Mouse (Mus musculus) heart, adult 8-10 months (tissue): ENCODE measurements around the gene Mgat5. TPM values are rescaled to one million over a fixed set of nuclear protein-coding genes. Genes with fewer than 3 reads are reported as not detected.

Experiments
- DNase-seq: peaks from one replicate; pipeline ENCODE4 v3.0.0; 2022; ENCODE audit warnings: low spot score
- total RNA-seq, 4 experiments: library from RNA; stranded (reverse); gene quantifications; 2 replicates each; pipeline ENCODE4 v1.2.4; 2022

Mgat5 gene
- total RNA-seq, 4 experiments from 2014 or later = 11.8 to 15.5 (median 15.1) TPM

DNA sequence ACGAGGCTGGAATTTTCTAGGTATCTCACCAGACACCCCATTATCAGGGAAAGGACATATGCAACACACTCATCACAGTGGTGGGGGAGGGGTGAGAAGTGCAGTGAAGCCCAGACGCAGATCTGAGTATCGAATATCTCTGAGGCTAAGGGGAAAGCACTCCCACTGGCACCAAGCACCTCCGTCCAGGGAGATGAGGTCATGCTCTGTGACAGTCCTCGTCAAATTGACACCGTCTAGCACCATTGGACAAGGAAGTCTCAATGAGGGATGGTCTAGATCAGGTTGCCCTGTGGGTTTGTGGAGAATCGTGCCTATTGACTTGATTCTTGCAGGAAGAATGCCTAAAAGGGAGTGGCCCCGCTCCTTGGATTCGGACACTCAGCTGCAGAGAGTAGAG, 293.9 kb downstream of the Mgat5 start:
- DNase-seq = no peak

DNA sequence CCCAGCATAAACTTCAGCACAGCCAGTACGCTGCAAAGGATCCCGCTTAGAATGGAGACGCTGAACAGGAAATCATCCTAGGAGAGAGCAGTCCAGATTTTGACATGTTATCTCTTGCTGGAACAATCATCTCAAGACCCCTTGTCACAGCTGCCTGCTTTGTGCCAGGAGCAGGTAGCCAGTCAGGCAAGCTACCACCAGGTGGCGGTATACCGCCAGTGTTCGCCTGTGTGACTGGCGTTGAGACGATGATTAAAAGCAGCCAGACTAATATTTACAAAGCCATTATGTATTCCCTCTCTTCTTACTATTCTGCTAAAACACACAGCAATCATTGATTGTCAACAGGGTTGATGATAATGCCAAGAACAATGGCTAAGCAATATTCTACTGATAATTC, 295.4 kb downstream of the Mgat5 start:
- DNase-seq = peak; percentile 60

DNA sequence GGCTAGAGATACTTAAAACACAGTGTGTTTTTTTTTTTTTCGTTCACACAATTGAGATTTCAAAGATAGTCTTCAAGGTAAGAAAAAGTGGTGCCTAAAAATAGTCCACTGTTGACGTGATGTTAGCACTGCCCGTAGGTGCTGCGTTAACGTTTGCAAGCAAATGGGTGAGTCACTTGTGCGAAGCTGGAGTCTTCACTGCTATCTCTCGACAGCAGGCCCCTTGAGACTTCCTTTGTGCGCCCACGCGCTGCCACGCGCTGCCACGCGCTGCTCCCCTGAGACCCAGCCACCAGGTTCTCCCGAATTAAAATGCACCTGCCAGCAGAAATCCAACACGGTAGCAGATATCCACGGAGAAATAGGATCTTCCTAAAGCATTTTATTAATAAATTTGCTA, 295.9 kb downstream of the Mgat5 start:
- no peak for DNase-seq

DNA sequence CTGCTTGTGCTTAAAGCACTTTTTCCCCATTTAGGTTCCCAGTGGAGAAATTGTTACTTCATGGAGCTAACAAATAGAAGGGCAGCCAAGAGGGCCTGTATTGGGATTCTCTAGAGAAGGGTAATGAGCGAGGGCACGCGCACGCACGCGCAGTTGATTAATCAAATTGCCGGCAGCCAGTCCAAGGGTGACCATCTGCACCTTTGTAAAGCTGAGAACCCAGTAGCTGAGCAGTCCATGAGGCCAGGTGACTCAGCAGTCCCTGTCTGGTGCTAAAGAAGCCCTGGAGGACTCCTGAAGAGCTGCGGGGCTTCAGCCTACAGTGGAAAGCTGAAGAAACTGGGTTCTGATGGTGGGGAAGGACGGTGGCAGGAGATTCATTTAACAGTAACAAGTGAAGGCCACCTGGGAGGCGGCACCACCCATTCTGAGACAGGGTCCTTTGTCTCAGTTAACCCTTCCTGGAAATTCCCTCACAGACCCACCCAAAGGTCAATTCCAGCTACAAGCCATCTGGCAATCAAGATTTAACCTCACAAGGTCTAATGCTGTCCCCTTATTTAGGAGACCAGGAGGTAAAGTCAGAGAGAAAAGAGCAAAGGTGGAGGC, 302.3 kb downstream of the Mgat5 start:
- DNase-seq = no peak

DNA sequence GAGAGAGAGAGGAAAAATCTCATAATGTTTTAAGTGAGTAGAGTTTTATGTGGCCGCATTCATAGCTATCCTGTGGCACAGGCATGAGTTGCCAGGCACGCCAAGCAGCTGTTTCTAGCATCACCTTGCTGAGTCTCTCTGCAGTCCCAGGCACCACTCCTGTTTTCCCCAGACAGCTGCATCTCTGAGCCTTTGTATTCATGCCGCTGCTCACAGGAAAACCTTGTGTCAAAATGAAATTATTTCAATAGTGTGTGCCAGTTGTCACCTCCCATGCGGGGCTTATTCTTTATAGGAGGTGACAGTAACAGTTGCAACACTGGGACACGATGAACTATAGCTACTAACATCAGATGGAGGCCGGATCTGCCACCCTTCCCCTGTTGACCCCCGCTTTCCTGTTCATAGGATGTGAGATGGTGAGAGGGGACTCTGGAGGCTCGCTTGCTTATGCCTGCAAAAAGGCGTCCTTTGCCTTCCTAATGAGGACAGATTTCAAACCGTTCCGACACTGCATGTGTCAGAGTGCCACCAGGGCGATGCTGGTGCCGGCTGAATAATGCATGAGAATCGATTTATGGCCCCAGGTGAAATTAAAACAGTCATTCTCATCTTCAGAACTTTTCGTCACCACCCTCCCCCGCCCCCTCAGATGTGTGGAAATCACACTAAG, 303.4 kb downstream of the Mgat5 start:
- no peak for DNase-seq

DNA sequence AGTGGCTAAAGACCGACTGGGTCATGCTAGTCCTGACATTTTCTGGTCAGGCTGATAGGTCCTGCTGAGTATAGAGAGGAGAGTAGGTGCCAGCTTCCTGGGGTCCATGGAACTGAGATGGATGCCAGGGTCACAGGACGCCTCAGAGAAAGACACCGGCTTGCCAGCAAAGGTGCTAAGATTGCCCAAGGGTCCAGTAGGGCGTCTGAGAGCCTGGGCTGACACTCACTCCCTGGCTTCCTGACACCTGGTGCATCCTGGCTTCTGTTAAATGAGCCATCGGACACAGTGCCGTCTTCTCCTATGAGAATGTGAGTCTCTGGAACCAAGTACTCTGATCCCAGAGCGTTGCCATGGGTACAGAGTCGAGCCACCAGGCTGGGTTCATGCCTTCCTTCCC, 304.1 kb downstream of the Mgat5 start:
- DNase-seq = no peak

DNA sequence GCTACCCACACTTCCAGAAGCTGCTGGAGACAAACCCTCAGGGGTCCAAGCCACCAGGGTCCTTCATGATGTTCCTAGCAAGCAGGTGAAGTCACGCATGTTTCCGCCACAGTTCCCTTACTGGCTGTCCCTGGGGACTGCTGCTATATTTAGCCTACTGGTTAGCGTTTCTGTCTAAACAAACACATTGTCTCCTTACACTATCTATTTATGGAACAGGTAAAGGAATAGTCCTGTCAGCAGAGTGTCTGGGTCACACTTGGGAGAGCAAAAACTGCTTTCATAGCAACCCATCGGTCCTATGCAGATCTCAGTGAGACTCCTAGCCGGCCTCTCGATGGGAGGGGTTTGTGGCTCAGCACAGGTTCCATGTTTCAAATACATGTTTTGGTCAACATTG, 306.5 kb downstream of the Mgat5 start:
- DNase-seq = peak; percentile 7

DNA sequence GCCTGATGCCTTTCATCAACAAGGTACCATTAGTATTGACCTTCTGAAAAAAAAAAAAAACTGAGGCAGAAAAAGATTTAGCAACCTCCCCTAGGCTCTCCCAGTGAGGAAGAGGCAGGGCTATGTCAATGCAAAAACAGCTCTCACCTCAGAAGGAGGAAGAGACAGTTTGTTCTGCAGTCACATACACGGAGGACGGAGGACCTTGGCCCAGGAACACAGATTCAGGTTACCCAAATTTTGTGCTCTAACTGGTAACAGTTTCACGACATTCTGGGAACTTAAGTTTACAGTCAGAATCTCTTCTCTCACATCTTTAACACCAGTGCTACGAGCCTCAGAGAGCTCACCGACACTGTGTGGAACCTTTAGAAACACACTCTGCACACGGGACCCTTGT, 307.9 kb downstream of the Mgat5 start:
- no peak for DNase-seq

DNA sequence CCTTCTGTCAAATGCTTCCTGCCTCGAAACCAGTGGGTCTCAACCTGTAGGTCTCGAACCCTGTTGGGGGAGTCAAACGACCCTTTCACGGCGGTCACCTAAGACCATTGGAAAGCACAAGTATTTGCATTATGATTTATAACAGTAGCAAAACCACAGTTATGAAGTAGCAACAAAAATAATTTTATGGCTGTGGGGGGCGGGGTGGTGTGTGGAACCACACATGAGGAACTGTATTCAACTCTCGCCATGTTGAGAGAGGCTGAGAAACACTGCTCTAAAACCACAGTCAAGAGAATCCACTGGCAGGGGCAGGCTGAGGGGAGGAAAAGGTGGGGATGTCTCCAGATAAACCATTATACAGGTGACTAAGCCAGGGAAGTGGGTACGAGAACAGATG, 308.3 kb downstream of the Mgat5 start:
- DNase-seq = no peak

DNA sequence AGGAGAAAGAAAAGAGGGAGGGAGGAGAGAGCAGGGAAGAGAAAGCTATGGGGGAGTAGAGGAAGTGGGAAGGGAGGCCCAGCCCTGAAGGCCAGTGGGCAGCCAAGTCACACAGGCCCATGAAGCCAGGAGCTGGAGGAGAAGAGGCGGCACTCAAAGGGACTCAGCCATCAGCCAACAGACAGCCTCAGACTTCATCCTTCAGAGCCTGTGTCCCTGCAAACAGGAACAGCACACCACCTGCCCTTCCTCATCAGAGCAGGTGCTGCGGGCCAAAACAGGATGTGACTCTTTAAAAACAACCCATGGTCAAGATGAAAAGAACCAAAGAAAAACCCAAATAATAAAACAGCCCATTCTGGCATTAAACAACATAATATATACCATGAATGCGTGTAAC, 308.8 kb downstream of the Mgat5 start:
- DNase-seq = no peak

DNA sequence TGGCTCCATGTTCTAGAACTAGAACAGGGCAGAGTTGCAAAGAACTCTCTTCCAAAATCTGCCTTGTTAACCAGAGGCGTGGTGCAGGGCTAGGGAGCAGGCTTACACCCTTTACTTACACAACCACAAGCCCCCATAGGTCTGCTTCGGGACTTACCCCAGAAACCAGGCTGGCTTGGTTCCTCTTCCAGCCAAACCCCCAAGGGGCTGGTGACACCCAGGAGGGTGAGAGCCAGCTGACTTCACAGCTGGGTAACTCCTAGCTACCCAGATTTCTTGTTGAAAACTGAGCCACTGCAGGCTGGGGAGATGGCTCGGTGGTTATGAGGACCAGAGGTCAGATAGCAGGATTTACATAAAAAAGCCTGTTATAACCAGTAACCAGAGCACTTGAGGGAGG, 309.7 kb downstream of the Mgat5 start:
- no peak for DNase-seq

DNA sequence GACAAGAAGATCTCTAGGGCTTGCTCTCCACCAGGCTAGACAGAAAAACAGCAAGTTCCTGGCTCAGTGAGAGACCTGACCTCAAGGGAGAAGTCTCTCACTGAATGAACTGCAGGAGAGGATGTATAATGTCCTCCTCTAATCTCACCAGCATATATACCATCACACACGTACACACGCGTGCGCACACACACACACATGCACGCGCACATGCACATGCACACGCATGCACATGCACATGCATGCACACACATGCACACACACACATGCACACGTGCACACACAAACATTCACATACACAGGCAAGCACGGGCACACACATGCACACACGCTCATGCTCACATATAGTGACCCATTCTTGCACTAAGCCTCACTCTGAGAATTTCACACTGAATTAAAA, 310.1 kb downstream of the Mgat5 start:
- no peak for DNase-seq

DNA sequence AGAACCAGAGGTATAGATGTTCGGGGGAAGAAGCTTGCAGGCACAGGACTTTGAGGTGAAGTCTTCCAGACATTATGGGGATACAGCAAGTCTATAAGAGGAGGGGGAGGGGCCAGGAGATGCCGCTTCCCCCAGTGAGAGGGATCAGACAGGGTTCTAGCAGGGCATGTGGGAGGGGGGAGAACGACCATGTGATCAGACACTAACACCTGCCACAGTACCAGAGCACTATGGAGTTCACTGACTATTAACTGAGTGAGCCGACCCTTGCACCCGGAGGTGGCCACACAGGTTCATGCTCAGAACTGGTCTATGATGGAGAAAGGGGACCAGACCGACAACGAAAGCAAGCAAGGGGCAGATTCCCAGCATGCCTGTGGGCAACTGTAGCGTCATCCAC, 318.5 kb downstream of the Mgat5 start:
- DNase-seq = no peak

DNA sequence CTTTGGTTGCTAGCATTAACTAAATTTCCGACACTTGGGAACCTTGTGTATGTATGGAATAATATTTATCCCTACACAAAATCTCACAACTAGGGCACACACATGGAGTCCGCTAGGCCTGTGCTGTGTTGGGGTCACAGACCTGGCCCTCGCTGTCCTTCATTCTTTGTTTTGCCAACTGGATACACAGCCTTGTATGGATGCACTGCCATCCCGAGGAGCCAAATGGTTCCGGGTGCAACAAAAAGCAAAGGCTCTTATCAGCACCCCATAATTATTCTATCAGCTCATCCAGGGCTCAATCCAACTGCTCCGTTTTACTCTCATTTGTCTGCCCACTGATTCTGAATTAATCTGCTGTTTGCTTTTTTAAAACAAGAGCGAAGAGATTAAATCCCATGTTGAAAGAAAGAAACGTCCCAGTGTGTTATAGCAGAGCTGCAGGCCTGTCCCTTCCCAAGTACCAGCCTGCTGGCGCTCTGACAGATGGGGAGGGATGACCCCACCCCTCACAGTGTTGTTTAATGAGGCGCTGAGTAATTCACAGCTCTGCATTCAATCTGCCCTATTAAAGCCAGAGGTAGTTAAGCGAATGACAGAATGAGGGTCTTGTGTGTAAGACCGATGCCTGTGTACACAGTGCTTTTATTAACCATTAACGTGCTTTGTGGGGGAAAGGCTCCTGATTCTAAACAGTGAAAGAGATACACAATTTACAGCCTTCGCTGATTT, 326.2 kb downstream of the Mgat5 start:
- no peak for DNase-seq

DNA sequence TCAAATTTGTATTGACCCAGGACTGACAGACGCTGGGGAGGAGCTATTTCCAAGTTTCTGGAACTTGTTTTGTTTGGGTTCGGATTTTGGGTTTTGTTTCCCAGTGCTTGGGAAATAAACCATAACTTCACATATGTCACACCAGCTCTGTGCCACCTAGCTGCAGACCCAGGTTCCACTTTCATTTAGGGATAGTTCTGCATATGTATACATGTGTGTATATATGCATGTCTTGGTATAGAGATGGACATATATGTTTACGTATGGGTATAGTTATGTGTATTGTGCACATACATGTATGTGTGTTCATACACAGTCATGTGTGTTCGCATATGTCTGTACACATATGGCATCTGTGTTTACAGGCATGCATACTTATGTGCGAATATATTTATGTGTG, 326.9 kb downstream of the Mgat5 start:
- DNase-seq = no peak

DNA sequence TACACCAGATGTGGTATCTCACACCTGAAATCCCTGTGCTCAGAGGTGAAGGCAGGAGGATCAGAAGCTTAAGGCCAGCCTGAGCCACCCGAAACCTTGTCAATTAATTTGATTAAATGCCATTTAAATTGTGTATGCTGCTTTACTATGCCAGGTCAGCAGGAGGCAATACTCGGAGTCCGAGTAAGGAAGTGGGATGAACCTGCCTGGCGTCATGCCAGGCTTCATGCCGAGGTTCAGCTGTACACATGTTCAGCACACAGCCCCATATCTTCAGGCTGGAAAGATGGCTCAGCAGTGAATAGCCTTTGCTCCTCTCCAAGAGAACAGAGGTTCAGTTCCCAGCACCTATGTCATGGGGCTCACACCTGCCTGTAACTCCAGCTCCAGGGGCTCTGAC, 331.6 kb downstream of the Mgat5 start:
- no peak for DNase-seq

DNA sequence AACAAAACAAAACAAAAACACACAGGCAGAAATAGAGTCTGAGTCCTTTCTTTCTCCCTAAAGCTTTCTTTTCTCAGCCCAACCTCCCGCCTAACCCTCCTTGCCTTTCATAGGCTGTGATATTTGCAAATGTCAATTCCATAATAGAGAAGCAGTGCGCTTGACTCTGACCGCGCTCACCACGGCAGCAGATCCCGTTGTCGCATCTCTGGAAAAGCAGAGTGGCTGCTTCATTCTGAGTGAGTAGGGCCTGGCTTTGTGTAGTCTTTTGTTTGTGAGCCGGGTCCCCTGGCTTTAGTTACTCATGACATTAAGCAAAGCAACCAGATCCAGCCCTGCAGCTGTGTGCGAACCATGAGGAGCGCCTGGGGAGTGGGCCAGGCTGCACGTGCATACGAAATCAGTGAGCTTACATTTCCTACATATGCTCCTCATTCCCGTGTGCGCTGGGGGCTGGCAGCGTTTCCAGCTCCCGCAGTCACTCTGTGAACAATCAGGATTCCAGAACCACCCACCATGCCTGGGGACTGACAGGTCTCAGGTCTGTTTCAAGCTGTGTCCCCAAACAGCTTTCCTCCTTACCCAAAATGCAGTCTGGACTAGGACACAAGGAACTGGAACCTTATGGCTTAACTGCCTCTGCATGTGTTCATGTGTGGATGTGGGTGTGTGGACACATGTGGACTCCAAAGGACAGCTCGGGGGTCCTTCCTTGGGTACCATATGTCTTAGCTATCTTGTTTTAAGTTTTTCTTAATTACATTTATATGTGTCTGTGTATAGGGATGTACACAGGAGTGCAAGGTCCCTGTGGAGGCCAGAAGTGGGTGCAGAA, 332.6 kb downstream of the Mgat5 start:
- no peak for DNase-seq
